9 mouse cellular contexts compared by ENCODE assay signal in genomic region chr10:42631754-42632452, GRCm38 (mm10). TPM values are rescaled to one million over a fixed set of nuclear protein-coding genes. Genes with fewer than 3 reads are reported as not detected.
DNase-seq lines count a peak whose midpoint lies in the region; ATAC-seq lines count a peak whose summit lies in the region.
"Had no signal": no experiment of that assay in that cellular context is flagged by ENCODE, and none has a peak within 500 bp of the region (broad histone marks: within the 10 kb centered on the region; RNA-seq: fewer than 3 reads in every experiment).

No protein-coding gene starts in this region.

- H3K9me3 ChIP-seq in embryonic facial prominence, embryonic 13.5 days: no peaks in the 10 kb centered on the region
- no peaks in the 10 kb centered on the region for H3K9me3 ChIP-seq in neural tube, embryonic 11.5 days (ENCODE audit: control insufficient read depth, low read length)

- peaks cover 100% of the 10 kb centered on the region for H3K27me3 ChIP-seq in embryonic facial prominence, embryonic 13.5 days
- peaks cover 99% of the 10 kb centered on the region for H3K27me3 ChIP-seq in neural tube, embryonic 11.5 days (ENCODE audit: control insufficient read depth, insufficient read depth, low read length)

- ATAC-seq in embryonic facial prominence, embryonic 13.5 days (ENCODE audit: insufficient number of reproducible peaks, insufficient read depth, low FRiP score, low TSS enrichment, low read depth): no peak
- no peak for ATAC-seq in neural tube, embryonic 11.5 days (ENCODE audit: insufficient read depth, low FRiP score, low TSS enrichment)
- no peak for ATAC-seq in frontal cortex, adult (ENCODE audit: low TSS enrichment)

- no peak overlapping the region for H3K27ac ChIP-seq in embryonic facial prominence, embryonic 13.5 days
- H3K27ac ChIP-seq in neural tube, embryonic 11.5 days (ENCODE audit: low read depth, low read length): no peak overlapping the region

- H3K9ac ChIP-seq in embryonic facial prominence, embryonic 13.5 days: no peak overlapping the region
- no peak overlapping the region for H3K9ac ChIP-seq in neural tube, embryonic 11.5 days (ENCODE audit: low read length)

- H3K4me2 ChIP-seq in embryonic facial prominence, embryonic 13.5 days: peak overlapping the region; percentile 47
- H3K4me2 ChIP-seq in neural tube, embryonic 11.5 days (ENCODE audit: low read depth): peak overlapping the region; percentile 23

- peak overlapping the region; percentile 25 for H3K4me3 ChIP-seq in embryonic facial prominence, embryonic 13.5 days
- no peak overlapping the region for H3K4me3 ChIP-seq in neural tube, embryonic 11.5 days (ENCODE audit: low read depth, low read length)

- peak; percentile 7 to 18 for DNase-seq in layer of hippocampus, postnatal 10 days (ENCODE audit: low spot score in 2 of 2)
- no peak for DNase-seq in layer of hippocampus, adult 9-11 months
- DNase-seq in induced T-regulatory cell, adult 2 months (ENCODE audit: low read depth): peak; percentile 20
- peak; percentile 41 for DNase-seq in neural tube, embryonic 11.5 days (ENCODE audit: low spot score)
- DNase-seq in left cerebral cortex, adult 18-20 months (ENCODE audit: low spot score in 2 of 2): no peak
- no peak for DNase-seq in frontal cortex, postnatal 14 days (ENCODE audit: low spot score in 2 of 2)

- WGBS in embryonic facial prominence, embryonic 13.5 days: under 1% methylated on average over 42 of the region's 42 CpGs
- WGBS in neural tube, embryonic 11.5 days: under 1% methylated on average over 42 of the region's 42 CpGs

- H3K36me3 ChIP-seq in embryonic facial prominence, embryonic 13.5 days: no peaks in the 10 kb centered on the region
- no peaks in the 10 kb centered on the region for H3K36me3 ChIP-seq in neural tube, embryonic 11.5 days (ENCODE audit: control insufficient read depth, insufficient read depth, low read length)

- H3K4me1 ChIP-seq in embryonic facial prominence, embryonic 13.5 days: peaks cover 37% of the 10 kb centered on the region
- H3K4me1 ChIP-seq in neural tube, embryonic 11.5 days (ENCODE audit: control insufficient read depth, insufficient read depth, low read length): peaks cover 14% of the 10 kb centered on the region

RNA-seq across cellular contexts. Expression of gene Ostm1, which starts 48.3 kb away (rescaled TPM):
- total RNA-seq in layer of hippocampus, postnatal 10 days (2021): 10 to 100 TPM; 42.9 to 45.4 TPM
- 10.8 and 12.5 TPM in 2 replicates for polyA plus RNA-seq in embryonic facial prominence, embryonic 13.5 days (2015; fragmentation: Nextera tagmentation; extraction: Ambion mirVana)
- polyA plus RNA-seq in neural tube, embryonic 11.5 days (2014; fragmentation: Nextera tagmentation; extraction: Ambion mirVana): 16.8 and 19.5 TPM in 2 replicates
- 10 to 100 TPM; 51.7 to 53.7 TPM for total RNA-seq in left cerebral cortex, adult 18-20 months (2021)

RNA-seq across cellular contexts. Expression of gene Nr2e1, which starts 48.5 kb away (rescaled TPM):
- total RNA-seq in layer of hippocampus, postnatal 10 days (2021): 10 to 100 TPM; 13.1 to 14.1 TPM
- 1.3 and 2.3 TPM in 2 replicates for polyA plus RNA-seq in embryonic facial prominence, embryonic 13.5 days (2015; fragmentation: Nextera tagmentation; extraction: Ambion mirVana)
- polyA plus RNA-seq in neural tube, embryonic 11.5 days (2014; fragmentation: Nextera tagmentation; extraction: Ambion mirVana): not detected in 2 replicates
- 10 to 100 TPM; 13.9 to 14.1 TPM for total RNA-seq in left cerebral cortex, adult 18-20 months (2021)
- polyA plus RNA-seq: gonadal fat pad, adult 2 months had no signal

Comparison
In these comparisons a context has a peak if more than half of its experiments do, and no peak if none do; other contexts are left out.
1. DNase-seq: peak in layer of hippocampus, postnatal 10 days (2 of 2), induced T-regulatory cell, adult 2 months (single experiment) and neural tube, embryonic 11.5 days (single experiment); none in layer of hippocampus, adult 9-11 months (single experiment), left cerebral cortex, adult 18-20 months (0 of 2) and frontal cortex, postnatal 14 days (0 of 2).